Mouse (Mus musculus) bone marrow, adult 2 months (tissue): Measurements from ENCODE around the gene Pard3.

ENCODE experiments used
- CTCF ChIP-seq: fragments of 200-500 bp; IDR thresholded peaks from 2 replicates; pipeline ENCODE4 v1.5.1; 2011; ENCODE audit warnings: low read length, control low read depth; ENCODE audit not compliant: control insufficient read depth, insufficient read depth
- POLR2A ChIP-seq: fragments of 200-500 bp; IDR thresholded peaks from 2 replicates; pipeline ENCODE4 v1.6.1; 2011; ENCODE audit warnings: low read depth, mild to moderate bottlenecking, control low read depth, low read length, borderline replicate concordance; ENCODE audit not compliant: control insufficient read depth

- TF ChIP-seq CTCF: no peak
- no peak for TF ChIP-seq POLR2A
These were observed 2.1 kb downstream of the Pard3 start for GRCm38 (mm10) chr8:127065791-127066190.
